Mouse (Mus musculus): ENCODE data around the gene Lclat1. TPM values are rescaled to one million over a fixed set of nuclear protein-coding genes. Genes with fewer than 3 reads are reported as not detected.

Lclat1 gene
- total RNA-seq, 2 experiments from 2014 or later = 12.8 to 27.5 TPM

DNA sequence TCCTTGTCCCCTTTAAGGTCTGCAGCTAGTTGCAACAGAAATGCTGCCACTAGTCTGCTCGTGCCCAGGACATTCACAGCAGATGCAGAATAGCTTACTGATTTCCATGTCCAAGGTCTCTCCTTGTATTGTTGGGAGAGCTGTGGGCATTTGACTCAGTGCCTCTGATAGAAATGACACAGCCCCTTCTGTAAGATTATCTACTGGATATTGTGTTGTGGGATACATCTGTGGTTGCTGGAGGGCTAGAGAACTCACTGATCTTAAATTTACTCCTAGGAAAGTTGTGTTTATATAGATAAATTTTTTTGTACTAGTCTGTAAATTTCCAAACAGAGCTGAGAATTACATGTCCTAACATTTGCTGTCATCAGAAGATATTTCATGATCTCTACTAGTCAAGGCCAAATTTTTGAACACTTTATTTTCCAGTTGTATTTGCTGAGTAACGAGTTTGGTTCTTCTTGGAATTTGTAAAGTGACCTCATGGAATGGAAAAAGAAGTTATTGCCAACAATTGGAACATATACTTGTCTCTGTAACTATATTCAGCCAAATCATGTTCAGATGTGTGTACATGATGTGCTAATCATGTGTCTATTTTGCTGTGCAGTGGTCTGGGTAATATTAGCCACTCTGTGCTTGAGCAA is 87.4 kb downstream of the Lclat1 start:
- ATAC-seq (replicated peaks; ENCODE audit: poor library complexity, severe bottlenecking) = no peak

DNA sequence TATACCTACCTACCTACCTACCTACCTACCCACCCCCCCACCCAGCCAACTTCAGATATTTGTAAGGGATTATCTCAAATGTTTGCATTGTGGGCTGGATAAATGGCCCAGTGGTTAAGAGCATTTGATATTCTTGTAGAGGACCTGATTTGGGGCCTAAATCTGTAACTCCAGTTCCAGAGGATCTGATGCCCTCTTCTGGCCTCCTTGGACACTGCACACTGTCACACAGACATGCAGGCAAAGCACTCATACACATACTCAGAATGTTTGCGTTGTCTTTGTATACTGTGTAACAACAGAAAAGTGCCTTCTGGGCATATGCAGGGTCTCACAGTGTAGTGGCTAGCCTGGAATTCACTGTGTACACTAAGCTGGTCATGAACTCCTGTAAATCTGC is 88.4 kb downstream of the Lclat1 start:
- ATAC-seq (replicated peaks; ENCODE audit: poor library complexity, severe bottlenecking) = peak; percentile 37; the same call in 1 of the 2 replicates

DNA sequence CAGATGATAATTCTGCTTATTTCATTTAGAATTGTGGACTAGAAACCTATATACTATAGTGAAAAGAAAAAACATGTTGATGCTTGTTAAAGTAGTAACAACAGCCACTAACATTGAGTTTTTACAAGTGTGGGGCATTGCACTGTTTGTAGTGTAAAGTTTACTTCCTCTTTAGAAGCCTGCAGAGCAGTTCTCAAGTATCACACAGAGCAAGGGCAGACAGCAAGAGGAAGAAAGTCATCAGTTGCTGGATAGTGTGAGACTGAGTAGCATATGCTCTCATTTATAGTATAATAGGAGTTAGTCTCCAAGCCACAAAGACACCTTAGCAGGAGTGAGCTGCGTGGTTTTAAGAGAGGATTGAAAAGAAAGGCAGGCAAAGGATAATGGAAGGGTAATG is 89.9 kb downstream of the Lclat1 start:
- peak; percentile 37; the same call in 1 of the 2 replicates for ATAC-seq (replicated peaks; ENCODE audit: poor library complexity, severe bottlenecking)

- no peak for ATAC-seq (replicated peaks; ENCODE audit: poor library complexity, severe bottlenecking)
These were observed 91.6 kb downstream of the Lclat1 start for GRCm38 (mm10) chr17:73199387-73199786.

GRCm38 (mm10) chr17:73200380-73200779 is 92.6 kb downstream of the Lclat1 start:
- ATAC-seq (replicated peaks; ENCODE audit: poor library complexity, severe bottlenecking) = no peak

GRCm38 (mm10) chr17:73203642-73204332 is 96.0 kb downstream of the Lclat1 start:
- ATAC-seq (replicated peaks; ENCODE audit: poor library complexity, severe bottlenecking) = no peak

- ATAC-seq (replicated peaks; ENCODE audit: poor library complexity, severe bottlenecking) = no peak
These were observed 103.3 kb downstream of the Lclat1 start for GRCm38 (mm10) chr17:73210960-73211531.

- no peak for ATAC-seq (replicated peaks; ENCODE audit: poor library complexity, severe bottlenecking)
These were observed 105.0 kb downstream of the Lclat1 start for GRCm38 (mm10) chr17:73212754-73213153.

- no peak for ATAC-seq (replicated peaks; ENCODE audit: poor library complexity, severe bottlenecking)
These were observed 105.4 kb downstream of the Lclat1 start for GRCm38 (mm10) chr17:73213187-73213586.

DNA sequence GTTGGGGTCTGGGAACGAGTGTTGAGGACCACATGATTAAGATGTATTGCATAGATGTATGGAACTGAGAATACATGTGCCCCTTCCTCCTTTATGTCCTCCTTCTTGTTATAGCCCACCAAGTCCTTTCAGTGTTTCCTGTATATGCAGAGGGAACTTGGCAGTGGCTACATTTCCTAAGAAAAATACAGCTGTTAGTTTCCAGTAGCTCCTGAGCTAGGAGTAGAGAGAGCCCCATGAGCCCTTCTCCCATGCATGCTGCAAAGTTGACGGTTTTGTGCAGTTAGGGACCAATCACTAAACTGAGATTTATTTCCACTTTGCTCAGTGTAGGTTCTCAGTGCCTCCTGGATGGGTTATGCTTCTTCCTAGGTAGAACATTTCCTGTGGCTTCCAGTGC is 105.9 kb downstream of the Lclat1 start:
- no peak for ATAC-seq (replicated peaks; ENCODE audit: poor library complexity, severe bottlenecking)

DNA sequence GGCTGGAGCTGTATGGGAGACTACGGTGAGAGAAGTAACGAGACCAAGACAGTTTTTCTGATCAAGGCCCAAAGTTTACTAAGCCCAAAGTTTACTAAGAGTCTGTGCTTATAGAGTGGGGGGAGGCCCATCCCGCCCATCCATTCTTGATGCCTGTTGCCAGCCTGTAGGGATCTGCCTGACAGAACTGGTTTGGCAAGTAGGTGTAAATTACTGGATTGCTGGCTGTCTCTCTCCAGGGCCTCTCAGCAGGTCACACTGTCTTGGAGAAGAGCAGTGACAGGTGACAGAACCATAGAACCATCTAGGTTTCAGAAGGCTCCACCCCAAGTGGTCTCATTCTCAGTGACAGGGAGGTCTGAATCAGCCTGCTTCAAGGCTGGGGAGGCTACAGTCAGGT is 109.5 kb downstream of the Lclat1 start:
- no peak for ATAC-seq (replicated peaks; ENCODE audit: poor library complexity, severe bottlenecking)

- no peak for ATAC-seq (replicated peaks; ENCODE audit: poor library complexity, severe bottlenecking)
These were observed 113.0 kb downstream of the Lclat1 start for GRCm38 (mm10) chr17:73220746-73221145.

GRCm38 (mm10) chr17:73222077-73222476 is 114.3 kb downstream of the Lclat1 start:
- ATAC-seq (replicated peaks; ENCODE audit: poor library complexity, severe bottlenecking) = no peak

- ATAC-seq (replicated peaks; ENCODE audit: poor library complexity, severe bottlenecking) = no peak
These were observed 117.7 kb downstream of the Lclat1 start for GRCm38 (mm10) chr17:73225442-73225841.

- no peak for ATAC-seq (replicated peaks; ENCODE audit: poor library complexity, severe bottlenecking)
These were observed 118.2 kb downstream of the Lclat1 start for GRCm38 (mm10) chr17:73225996-73226395.

DNA sequence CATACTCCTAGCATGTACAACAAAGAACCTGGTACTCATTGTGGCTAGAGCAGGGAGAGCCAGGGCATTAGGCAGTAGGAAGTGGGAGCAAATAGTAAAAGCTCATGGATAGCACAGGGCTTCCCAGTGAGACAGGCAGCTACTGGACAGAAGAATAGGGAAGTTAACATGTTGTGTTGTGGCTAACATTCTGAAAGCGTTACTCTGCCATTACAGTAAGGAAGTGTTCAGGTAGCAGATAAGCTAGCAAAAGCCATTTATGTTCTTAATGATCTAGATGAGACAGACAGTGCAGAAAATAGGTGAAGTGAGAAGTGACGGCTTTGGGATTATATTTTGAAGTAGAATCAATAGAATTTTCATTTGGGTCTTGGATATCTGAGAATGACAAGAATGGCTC is 118.8 kb downstream of the Lclat1 start:
- peak; percentile 87 for ATAC-seq (replicated peaks; ENCODE audit: poor library complexity, severe bottlenecking)

DNA sequence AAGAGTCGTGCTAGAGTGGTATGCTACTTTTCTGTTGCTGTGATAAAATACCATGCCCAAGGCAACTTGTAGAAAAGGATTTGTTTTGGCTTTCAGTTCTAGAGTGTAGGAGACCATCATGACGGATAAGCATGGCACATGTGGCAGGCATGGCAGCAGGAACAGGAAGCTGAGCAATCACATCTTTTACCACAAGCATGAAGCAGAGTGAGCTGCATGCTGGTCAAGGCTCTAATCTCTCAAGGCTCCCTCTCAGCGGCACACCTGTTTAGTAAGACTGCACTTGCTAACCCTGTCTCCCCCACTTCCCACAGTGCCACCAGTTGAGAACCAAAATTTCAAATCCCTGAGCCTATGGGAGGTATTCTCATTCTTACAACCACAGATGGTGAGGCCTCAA is 119.6 kb downstream of the Lclat1 start:
- ATAC-seq (replicated peaks; ENCODE audit: poor library complexity, severe bottlenecking) = peak; percentile 51

DNA sequence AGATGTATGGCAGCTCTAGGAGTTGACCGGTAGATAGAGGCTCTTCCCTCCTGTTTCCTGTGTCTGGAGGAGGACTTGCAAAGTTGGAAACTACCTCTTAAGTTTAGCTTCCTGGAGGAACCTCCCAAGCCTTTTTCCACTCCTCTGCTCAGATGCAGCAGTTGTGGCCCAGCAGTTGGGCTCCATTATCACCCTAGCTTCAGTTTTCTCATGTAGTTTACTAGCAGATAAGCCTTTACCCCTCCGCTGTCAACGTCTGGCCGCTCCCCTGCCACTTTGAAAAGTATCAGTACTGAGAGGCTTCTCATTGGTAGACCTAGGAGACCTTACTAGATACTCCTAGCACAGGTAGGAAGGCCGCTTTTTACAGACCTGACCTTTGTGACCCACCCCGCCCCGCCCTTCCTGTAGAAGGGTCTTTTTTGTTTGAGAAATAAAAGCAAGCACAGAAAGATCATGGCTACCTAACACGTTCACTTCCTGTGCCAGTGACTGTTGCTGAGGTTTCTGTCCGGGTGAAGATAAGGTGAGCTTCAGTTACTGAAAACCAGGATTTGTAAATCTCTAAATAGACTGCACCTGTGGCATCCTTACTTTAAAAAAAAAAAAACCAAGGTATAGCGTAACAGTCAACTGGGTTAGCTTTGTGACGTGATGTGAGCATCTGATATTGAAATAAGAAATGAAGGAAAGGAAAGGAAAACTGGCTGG is 121.8 kb downstream of the Lclat1 start:
- ATAC-seq (replicated peaks; ENCODE audit: poor library complexity, severe bottlenecking) = no peak

DNA sequence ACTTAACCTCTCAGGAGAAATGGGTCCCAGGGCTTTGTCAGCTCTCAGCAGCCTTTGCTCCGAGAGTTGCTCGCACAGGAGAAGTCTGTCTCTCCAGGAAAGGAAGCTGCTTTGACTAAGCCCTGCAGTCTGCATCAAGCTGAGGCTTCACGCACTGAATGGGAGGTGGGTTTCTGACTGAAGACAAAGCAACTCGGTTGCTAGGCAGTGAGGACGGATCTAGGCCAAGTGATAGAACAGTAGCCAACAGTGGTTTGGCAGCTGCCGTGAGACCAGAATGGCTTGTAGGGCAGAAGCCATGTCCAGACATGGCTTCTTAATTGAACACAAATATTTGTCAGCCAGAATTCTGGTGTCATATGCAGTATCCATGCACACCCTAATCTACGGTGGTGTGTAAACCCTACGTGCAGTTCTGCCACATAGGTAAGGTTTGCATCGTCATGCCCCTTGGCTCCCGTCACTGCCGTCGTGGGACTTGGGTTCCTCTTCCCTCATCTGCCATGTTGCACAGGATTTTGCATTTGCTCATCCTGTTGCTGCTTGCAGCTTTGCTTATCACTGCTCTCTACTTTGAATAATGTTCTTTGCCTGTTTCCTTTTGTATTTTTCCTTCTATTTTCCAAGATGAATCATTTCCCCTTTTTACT is 122.7 kb downstream of the Lclat1 start:
- ATAC-seq (replicated peaks; ENCODE audit: poor library complexity, severe bottlenecking) = no peak

DNA sequence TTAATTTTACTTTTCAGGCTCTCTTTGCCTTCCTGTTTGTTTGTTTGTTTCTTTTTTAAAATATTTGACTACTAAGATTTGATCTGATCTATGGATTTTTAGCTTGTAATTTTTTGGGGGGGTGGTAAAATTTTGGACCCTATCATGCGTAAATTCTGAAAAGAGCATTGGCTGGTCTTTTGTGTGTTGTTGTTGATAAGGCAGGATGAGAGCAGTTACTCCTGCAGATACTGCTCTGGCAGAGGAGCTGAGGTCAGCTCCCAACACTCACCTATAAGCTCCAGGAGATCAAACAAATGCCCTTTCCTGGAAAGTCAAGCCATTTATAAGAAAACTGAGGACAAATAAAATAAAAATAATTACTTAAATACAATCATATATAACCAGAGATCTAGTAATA is 123.6 kb downstream of the Lclat1 start:
- no peak for ATAC-seq (replicated peaks; ENCODE audit: poor library complexity, severe bottlenecking)

DNA sequence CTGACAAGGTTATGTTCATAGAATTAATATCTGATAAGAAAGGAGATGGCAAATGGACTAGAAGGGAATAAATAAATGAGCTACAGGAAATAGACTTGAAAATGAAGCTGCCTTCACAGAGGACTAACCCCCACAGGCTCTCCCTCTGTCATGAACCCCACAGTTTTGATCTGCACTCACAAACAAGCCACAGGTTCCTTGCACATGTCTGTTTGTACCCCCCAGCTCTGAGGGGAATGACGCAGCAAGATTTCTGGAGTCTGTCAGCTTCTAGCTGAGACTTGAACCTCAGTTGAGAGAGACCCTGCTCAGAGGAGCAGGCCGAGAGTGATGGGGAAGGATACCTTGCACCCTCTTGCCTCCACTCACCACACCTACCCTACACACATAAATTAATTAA is 124.8 kb downstream of the Lclat1 start:
- ATAC-seq (replicated peaks; ENCODE audit: poor library complexity, severe bottlenecking) = no peak
